Comparison of ENCODE assay signal across 16 mouse cellular contexts in genomic region chr4:148363366-148364121, GRCm38 (mm10).
"Had no signal": no experiment of that assay in that cellular context is flagged by ENCODE, and none has a peak within 500 bp of the region (broad histone marks: within the 10 kb centered on the region; RNA-seq: fewer than 3 reads in every experiment).

No protein-coding gene starts in this region.

- DNase-seq: gastrocnemius, postnatal 25 days; heart, adult 18-20 months; heart, postnatal 10 days; heart, postnatal 4 days; kidney, adult 18-20 months; kidney, adult 8-10 months; kidney, postnatal 10 days; kidney, postnatal 25 days; kidney, postnatal 4 days; left cerebral cortex, postnatal 4 days; lung, adult 18-20 months had no signal

- ATAC-seq: hindbrain, embryonic 16.5 days; inflammation-experienced regulatory T-cells, adult 6 months; intestine, embryonic 15.5 days; intestine, postnatal 0 days; liver, embryonic 12.5 days had no signal
